Mouse (Mus musculus) ES-E14 (cell line): ENCODE results near the gene Rtn1. TPM values are rescaled to one million over a fixed set of nuclear protein-coding genes. Genes with fewer than 3 reads are reported as not detected.

Experiments used
- DNase-seq: peaks from one replicate; pipeline ENCODE4 v3.0.0-alpha.2; 2013; ENCODE audit warnings: low read depth, low spot score
- H3K27ac ChIP-seq: 2 replicates; pipeline ENCODE4 v1.5.1; 2012; ENCODE audit warnings: low read depth, mild to moderate bottlenecking, low read length, moderate library complexity, mixed read lengths; ENCODE audit not compliant: poor library complexity, insufficient read depth, severe bottlenecking
- H3K36me3 ChIP-seq: 2 replicates; pipeline ENCODE4 v1.6.1; 2012; ENCODE audit warnings: mild to moderate bottlenecking, low read length, moderate library complexity, mixed read lengths; ENCODE audit not compliant: control insufficient read depth, poor library complexity, insufficient read depth, severe bottlenecking
- H3K4me1 ChIP-seq, 2 experiments: fragments of 150-350 bp in 1 of 2; sonication (generic) in 1 of 2; 2 replicates each; pipeline ENCODE4 v1.6.1; 2012; ENCODE audit warnings: low read length in 2 of 2, mild to moderate bottlenecking in 1 of 2, mixed read lengths in 1 of 2; ENCODE audit not compliant: control insufficient read depth in 2 of 2, insufficient read depth in 2 of 2, poor library complexity in 1 of 2
- H3K4me3 ChIP-seq, 2 experiments: fragments of 150-350 bp in 1 of 2; sonication (generic) in 1 of 2; 2 replicates each; pipeline ENCODE4 v1.5.1; 2012; ENCODE audit warnings: low read length in 2 of 2, low read depth in 1 of 2, mild to moderate bottlenecking in 1 of 2, mixed read lengths in 1 of 2; ENCODE audit not compliant: insufficient read depth in 1 of 2, poor library complexity in 1 of 2, severe bottlenecking in 1 of 2
- H3K9ac ChIP-seq: 2 replicates; pipeline ENCODE4 v1.6.1; 2012; ENCODE audit warnings: low read depth, mild to moderate bottlenecking, low read length, mixed read lengths; ENCODE audit not compliant: poor library complexity, insufficient read depth, severe bottlenecking
- H3K9me3 ChIP-seq: fragments of 150-350 bp; sonication (generic); 2 replicates; pipeline ENCODE4 v1.6.1; 2012; ENCODE audit warnings: low read depth, mild to moderate bottlenecking, low read length; ENCODE audit not compliant: control insufficient read depth, insufficient read depth
- CHD2 ChIP-seq: IDR thresholded peaks from 2 replicates; pipeline ENCODE4 v1.6.1; 2014; ENCODE audit warnings: mild to moderate bottlenecking, low read depth, low read length, inconsistent platforms
- HCFC1 ChIP-seq: IDR thresholded peaks from 2 replicates; pipeline ENCODE4 v1.6.1; 2012; ENCODE audit warnings: low read length, inconsistent platforms, borderline replicate concordance; ENCODE audit not compliant: insufficient read depth
- MAFK ChIP-seq: IDR thresholded peaks from 2 replicates; pipeline ENCODE4 v1.6.1; 2014; ENCODE audit warnings: mild to moderate bottlenecking, low read depth, low read length, inconsistent platforms; ENCODE audit not compliant: insufficient read depth
- ZC3H11A ChIP-seq: IDR thresholded peaks from 2 replicates; pipeline ENCODE4 v1.6.1; 2012; ENCODE audit warnings: low read depth, mild to moderate bottlenecking, inconsistent platforms, low read length, borderline replicate concordance
- ZNF384 ChIP-seq: IDR thresholded peaks from 2 replicates; pipeline ENCODE4 v1.6.1; 2012; ENCODE audit warnings: low read depth, low read length, inconsistent platforms
- in situ Hi-C, 2 experiments: fragments of 600-800 bp; cut with MboI; formaldehyde crosslinking; loops; one replicate each; pipeline ENCODE4 v1.15.1; 2025; ENCODE audit warnings: low sequenced_read_pairs in 2 of 2, inconsistent platforms in 1 of 2; ENCODE audit not compliant: unreplicated experiment in 2 of 2
- total RNA-seq: library from RNA; depleted of rRNA; stranded (reverse); fragments of 300-350 nt; gene quantifications from 2 replicates; pipeline ENCODE4 v1.2.3, GENCODE M21; 2012

The Rtn1 gene
- total RNA-seq, 1 experiment: 8.7 TPM

DNA sequence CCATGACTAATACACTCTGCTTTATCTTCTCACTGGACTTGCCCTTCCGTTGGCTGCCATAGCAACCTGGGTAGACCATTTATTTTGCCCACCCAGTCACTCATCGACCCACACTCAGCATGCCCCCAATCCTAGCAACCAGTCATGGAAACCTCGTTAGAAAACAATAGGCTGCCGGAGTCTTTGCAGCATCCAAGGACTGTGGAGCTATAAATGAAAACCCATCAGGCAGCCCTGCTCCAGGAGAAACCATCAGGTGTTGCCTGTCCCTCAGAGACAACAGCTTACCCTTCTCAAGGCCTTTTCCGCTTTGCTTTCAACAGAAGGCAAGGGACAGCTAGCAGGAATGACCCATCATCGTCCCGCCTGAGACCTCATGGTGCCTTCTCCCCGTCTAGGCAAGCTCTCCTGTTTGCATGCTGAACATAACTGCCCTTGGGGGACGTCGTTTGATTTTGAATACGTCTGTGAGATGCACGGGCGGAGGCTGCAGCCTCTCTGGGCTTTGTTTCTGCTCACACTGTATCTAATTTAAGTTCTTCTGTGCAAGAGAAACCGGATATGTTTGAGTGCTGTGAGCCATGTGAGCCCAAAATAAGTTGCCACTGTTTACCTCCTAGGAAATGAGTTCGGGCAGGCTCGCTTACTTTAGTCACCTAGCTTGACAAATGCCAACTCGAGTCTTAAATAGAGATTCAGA lies 34.8 kb downstream of the Rtn1 start:
- in situ Hi-C loops: no loop called here
- Histone ChIP-seq H3K27ac (no peak overlapping the region), H3K4me1 (no peaks in the 10 kb centered on the region), H3K9ac (no peak overlapping the region), H3K4me3 (no peak overlapping the region), H3K36me3 (no peaks in the 10 kb centered on the region), H3K9me3 (no peaks in the 10 kb centered on the region)
- no peak for DNase-seq
- TF ChIP-seq HCFC1 (no peak), ZC3H11A (no peak), ZNF384 (no peak), CHD2 (no peak), MAFK (no peak)

DNA sequence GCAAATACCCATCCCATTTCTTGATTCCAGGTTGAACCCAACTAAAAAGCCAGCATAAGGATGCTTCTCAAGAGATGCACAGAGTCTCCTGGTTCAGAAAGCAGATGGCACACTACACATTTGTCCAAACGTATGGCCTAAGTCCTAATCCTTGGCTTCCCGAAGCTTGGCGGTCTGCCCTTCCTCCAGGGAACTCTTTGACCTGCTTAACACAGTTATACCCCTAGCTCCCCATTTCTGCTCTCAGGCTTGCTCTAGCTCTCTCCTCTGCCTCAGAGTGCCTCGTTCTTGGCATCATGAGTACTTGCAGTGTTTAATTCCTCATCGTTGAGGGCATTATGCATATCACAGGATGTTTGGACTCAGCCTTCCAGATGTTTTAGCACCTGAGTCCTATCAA lies 38.8 kb downstream of the Rtn1 start:
- Histone ChIP-seq H3K9ac (no peak overlapping the region), H3K27ac (no peak overlapping the region), H3K4me3 (no peak overlapping the region), H3K9me3 (no peaks in the 10 kb centered on the region), H3K4me1 (no peaks in the 10 kb centered on the region), H3K36me3 (no peaks in the 10 kb centered on the region)
- DNase-seq: no peak
- TF ChIP-seq HCFC1 (no peak), CHD2 (no peak), ZC3H11A (no peak), ZNF384 (no peak), MAFK (no peak)
- in situ Hi-C loops: no loop called here

DNA sequence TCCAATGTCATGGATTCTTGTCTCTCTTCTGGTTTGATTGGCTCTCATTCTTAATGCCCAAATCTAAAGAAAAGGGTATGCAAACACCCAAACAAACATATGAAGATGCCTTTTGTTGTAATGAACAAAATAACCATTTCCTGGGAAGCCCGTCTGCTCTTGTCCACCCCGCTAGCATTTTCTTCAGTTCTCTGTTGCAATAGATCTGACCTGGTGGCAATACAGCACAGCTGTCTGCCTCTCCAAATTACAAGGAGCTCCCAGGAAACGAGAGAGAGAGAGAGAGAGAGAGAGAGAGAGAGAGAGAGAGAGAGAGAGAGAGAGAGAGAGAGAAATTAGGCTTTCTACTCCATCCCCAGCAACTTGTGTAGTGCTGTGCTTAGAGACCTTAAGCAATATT lies 42.1 kb downstream of the Rtn1 start:
- Histone ChIP-seq H3K9ac (no peak overlapping the region), H3K4me3 (no peak overlapping the region), H3K9me3 (no peaks in the 10 kb centered on the region), H3K4me1 (no peaks in the 10 kb centered on the region), H3K27ac (no peak overlapping the region), H3K36me3 (no peaks in the 10 kb centered on the region)
- TF ChIP-seq HCFC1: no peak
- DNase-seq: no peak
- in situ Hi-C loops: no loop called here

DNA sequence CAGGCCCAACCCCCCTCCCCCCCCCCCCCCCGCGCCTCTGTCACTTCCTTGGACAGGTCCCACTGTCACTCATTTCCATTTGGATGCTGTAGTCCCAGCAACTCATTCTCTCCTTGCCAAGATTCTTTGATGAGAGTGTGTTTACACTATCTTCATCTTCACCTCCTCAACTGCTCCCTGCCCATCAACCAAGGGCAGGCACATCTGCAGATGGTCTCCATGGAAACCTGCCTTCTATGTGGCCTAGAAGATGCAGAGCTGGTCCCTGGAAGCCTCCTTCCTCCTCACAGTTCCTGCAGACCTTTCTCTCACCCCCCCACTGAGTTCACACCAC lies 42.8 kb downstream of the Rtn1 start:
- in situ Hi-C loops: no loop called here
- DNase-seq: no peak
- Histone ChIP-seq H3K4me1 (no peaks in the 10 kb centered on the region), H3K27ac (no peak overlapping the region), H3K4me3 (no peak overlapping the region), H3K9me3 (no peaks in the 10 kb centered on the region), H3K36me3 (no peaks in the 10 kb centered on the region), H3K9ac (no peak overlapping the region)
- TF ChIP-seq HCFC1 (no peak), CHD2 (no peak), MAFK (no peak), ZC3H11A (no peak), ZNF384 (no peak)
